Mouse (Mus musculus): ENCODE measurements around the gene Aass.

The Aass gene

DNA sequence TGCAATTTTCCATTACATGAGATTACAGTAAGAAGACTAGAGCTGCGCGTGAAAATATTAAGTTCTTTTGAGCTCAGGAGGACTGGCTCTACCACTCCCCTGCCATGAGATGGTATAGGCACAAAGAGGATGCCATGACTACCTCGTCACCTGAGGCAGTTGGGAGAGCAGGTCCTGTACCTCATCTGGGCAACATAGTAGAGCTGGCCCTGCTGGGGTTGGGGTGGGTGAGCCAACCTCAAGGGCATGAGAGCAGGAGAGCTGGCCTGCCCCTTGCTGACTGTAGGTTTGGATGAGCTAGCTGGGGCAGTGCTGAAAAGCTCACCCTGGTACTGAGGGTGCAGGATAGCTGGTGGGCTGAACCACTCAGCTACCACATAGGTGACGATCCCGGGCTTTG, 77.1 kb downstream of the Aass start:
- DNase-seq (ENCODE audit: low read depth, low spot score), result no peak

GRCm38 (mm10) chr6:23048836-23049235, 84.0 kb downstream of the Aass start:
- DNase-seq (ENCODE audit: low read depth, low spot score), result no peak

- DNase-seq (ENCODE audit: low read depth, low spot score), result no peak
Observed at GRCm38 (mm10) chr6:23028251-23028650, 104.5 kb downstream of the Aass start.
